Mouse (Mus musculus): Measurements from ENCODE around the gene Tacr1.
A peak's percentile ranks its signal among the peaks of the same experiment; 100 is the strongest.
"Not testable (repeated sequence)": the region's sequence is repeated elsewhere in the genome, so short reads cannot be mapped to it uniquely, and the experiment has no call there.

Gene Tacr1

DNA sequence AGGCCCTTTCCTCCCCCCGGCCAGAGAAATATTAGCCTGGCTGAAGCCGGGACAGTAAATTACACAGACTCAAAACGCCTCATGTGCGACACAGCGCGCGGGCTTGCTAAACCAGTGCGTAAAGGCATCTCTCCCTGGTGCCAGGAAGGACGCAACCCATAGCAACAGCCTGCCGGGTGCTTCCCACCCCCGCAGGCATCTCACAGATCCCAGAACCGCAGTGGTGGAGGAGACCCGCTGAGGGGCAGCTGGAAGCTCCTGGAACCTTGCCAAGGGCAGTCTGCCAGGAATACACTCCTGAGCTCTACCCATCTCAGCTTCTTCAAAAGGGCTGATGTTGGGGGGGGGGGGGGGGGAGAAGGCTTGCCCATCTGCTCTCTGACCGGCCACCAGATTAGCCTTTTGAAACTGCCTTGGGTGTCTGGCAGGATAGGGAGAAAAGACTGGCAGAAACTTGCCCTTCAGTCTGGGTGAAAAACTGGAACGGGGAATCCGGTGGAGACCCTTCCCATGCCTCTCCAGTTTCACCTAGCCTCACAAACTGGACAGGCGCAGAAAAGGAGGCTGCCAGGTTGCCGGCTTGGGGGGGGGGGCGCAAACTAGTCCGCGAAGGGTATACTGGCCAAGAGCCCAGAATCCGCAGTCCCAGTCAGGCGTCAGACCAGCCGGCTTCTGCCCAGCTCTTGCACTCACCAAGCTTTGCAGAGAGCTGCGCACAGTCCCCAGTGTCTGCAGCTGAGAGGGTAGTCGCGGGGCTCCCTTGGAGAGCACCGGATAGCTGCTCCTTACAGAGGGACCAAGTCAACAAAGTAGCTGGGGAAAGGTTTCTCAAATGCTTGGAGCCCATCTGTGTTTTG is at the start of gene Tacr1:
Tacr1 (plus strand) TSS at position 740 of the 857 bp plus-strand sequence.
- DNase-seq, result peak; percentile 84

DNA sequence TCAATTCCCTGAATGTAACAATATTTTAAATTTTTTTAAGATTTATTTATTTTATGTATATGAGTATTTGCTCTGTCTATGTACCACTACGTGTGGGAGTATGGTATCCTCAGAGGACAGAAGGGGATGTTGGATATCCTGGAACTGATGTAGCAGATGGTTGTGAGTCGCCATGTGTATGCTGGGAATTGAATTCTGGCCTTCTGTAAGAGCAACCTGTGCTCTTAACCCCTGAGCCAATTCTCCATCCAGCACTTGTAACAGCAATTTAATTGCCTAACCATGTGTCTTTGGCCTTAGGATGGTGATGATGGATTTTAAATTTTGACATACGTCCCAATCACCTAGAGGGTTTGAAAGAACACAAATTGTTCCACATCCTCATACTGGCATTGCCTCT is 26.0 kb upstream of the Tacr1 start:
- no peak for DNase-seq

DNA sequence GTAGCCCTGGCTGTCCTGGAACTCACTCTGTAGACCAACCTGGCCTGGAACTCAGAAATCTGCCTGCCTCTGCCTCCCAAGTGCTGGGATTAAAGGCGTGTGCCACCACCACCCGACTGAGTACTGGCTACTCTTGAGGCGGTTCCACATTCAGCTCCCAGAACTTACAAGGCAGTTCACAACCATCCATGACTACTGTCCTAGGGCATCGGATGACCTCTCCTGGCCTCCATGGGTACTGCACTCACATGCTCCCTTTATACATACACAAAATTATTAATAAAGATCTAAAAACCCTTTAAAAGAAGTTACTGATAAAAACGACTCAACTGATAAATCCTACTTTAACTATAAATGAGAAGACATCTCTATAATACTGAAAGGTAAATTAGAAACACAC is 18.6 kb upstream of the Tacr1 start:
- no peak for DNase-seq

DNA sequence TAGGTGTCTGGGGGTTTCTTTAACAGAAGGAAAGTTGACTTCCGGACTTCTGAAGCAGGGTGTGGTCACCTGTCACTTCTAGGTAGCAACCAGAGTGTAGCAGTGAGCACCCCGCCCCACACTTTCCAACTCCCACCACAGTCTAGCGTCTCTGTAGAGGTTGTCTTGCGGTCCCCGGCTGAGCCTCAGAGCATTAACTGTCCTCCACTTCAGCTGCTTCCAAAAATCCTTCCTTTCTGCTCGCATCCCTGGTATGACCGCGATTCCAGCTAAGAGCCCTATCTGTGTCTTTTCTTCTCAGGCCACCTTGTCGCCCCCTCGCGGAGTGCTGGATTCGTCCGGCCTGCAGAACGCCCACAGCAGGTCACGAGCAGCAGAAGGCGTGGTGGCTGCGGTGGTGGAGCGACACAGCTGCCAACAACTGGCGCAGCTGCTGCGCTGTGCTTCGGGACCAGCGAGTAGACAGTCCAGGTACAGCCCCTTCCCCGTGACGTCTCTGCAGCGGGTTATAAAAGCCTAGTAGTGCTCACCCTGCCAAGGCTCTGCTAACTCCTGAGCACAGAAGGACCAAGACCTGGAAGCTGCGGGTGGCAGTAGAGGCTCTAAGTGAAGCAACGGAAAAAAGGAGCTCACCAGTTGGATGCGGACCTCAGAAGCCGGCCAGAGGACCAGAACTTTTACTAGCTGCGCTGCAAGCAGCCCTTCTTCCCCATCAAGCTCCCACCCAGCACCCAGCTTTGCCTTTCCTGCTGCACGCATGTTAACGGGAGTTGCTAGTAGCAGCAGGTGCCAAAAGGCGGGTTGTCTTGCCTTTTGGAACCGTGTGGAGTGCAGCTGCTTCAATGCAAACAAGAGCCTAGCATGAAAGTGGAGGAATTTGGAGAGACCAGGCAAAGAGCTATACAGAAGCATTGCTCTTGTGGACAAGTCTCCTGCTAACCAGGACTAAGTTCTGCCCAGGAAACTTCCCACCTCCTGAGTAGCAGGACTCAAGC is 664 bp downstream of the Tacr1 start:
- DNase-seq, result peak; percentile 48

DNA sequence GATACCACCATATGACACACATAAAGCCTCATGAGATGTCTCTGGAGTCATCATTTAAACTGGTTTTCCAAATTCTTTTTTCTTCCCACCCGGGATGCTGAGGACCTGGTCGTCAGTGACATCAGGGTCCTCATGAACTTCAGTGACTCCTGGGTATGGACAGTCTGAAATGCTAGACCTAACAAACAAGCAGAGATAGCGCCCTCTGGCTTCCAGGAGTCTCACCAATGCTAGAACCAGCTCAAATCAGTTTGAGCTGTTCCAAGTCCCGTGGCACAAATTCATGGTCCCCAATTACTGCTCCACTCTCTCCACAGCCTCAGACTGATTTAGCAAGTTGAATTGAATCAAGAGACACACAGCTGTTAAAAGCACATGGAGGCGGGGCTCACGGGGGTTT is 16.2 kb downstream of the Tacr1 start:
- peak; percentile 12 for DNase-seq

DNA sequence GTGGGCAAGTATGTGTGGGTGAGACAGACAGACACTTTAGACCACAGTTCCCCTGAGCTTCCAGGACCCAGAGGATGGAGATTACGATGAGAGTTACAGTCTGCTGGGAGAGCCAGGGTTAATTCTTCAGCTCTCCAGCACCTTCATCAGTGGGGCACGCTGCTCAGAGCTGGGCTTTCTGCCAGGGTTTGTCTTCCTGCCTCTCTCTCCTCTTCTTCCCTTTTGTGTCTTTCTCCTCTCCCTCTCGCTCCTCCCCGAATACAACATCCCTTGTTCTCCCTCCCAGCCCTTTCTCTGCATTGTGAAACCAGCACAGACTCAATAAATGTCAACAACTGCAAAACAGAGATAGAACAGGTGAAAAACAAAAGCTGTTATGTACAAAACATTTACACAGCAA is 18.1 kb downstream of the Tacr1 start:
- DNase-seq, result no peak

DNA sequence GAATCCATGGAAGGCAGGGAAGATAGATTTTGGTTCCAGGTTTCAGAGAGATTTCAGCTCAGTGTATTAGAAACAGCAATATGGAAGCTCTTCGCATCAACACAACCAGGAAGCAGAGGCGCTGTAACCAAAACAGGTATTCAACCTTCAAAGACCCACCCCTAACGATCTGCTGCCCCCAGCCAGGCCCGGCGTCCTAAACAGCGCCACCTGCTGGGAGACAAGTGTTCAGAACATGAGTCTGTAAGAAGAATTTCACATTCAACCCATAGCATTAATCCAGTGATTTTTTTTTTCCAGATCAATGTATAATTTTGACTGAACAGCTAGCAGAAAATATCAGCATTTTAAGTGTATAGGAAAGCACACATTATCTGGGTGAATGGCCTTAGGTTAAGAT is 26.8 kb downstream of the Tacr1 start:
- no peak for DNase-seq

DNA sequence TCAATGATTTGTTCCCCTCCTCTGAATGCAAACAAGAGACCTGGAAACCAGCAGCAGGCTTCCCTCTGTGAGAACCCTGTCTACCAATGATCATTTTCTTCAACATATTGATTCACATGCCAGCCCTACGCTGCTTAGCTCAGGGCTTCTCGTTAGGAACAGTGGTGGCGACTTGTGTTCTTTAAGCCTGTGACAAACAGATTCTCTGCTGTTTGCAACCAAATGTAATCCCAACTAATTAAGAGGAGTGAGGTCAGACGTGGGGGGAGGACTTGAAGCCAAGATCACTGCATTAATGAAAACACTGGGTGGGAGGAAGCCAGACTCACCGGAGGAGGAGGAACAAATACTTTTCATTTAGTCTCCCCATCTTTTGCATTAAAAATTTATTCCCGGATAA is 27.6 kb downstream of the Tacr1 start:
- no peak for DNase-seq

DNA sequence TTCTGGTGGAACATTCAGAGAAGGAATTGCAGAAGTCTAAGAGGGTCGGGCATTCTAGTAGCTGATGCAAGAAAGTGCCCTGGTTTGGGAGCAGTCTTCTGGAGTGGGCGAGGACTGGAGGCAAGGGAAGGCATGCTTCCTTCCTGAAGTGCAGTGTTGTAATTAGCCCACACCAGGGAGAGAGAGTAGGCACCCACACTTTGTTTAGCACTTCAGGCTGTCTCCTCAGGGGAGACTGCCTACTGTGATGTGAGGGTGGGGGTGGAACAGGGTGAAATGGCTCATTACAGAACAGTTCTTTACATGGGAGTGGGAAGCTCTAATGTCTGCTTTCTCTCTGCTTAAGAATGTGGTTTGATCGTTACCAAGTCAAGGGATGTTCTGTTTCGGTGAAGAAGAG is 35.0 kb downstream of the Tacr1 start:
- DNase-seq, result no peak

DNA sequence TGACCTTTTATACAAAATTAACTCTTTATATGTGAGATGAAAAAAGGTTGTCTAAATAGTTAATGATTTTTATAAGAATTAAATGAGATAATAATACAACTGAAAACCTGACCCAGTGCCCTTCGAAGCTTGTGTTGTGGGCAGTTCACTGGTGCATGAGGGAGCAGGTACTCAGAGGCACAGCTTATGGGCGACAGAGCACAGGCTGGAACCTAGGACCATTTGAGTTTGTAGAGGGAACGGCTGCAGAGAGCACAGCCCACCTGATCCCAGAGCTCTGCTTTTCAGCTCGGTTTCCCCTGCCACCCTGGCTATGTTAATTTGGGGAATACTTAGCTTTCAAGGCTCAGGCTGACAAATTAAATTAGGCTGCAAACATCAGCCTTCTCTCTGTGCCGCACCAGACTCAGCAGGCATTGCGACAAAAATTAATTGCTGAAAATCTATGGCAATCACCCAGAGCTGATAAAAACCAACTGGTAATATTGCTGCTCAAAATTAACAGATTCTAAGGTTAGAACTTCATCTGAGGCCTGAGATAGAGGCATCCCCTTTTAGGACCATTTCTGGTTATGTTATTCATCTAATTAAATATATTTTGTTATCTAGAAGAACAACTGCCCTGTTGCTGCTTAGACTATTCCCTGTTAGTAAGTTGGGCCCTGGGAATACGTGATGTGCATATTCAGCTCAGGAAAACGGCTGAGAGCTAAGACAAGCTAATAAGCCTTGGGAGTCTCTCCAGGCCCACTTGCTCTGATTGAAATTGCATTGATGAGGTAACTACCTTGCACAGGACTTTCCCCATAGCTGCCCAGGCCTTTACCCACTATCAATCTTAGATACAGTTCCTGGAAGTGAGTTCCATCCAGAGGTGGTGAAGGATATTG is 50.3 kb downstream of the Tacr1 start:
- not testable (repeated sequence) for DNase-seq

DNA sequence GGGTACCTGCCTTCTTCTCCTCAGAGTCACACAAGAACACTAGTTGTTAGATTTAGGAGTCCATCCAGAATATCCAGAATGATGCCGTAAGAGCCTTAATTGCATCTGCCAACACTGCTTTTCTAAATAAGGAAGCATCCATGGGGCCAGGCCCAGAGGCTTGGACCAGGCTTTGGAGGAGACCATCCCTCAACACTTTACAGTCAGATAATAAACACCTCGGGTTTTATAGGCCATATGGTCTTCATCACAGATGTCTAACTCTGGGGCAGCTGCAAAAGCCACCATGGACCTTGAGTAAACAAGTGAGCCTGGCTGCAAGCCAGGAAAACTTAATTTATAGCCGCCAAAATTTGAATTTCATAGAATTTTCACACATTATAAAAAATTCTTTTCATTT is 53.1 kb downstream of the Tacr1 start:
- no peak for DNase-seq

DNA sequence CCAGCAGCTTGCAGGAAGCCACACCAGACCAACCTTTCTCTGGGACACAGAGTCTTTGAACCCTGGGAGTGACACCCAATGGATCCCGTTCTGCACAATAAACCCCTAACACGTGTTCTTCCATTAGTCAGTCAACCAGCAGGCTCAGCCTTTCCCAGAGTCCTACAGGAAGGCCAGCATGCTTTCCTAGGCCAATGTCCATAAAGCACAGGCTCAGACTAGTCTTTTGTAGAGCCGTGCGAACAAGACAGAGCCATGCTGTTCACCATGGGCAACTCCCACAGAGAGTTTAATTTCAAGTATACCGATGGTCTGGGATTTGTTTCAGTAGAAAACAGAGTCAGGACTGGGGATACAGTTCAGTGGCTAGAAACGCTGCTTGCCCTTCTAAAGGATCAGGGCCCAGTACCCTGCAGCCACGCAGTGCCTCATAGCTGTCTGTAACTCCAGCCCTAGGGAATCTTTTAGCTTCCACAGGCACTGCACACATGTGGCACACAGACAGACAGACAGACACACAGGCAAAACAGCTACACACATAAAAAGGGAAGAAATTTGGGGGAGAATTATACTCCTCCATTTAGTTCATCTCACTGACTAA is 55.1 kb downstream of the Tacr1 start:
- DNase-seq, result no peak

DNA sequence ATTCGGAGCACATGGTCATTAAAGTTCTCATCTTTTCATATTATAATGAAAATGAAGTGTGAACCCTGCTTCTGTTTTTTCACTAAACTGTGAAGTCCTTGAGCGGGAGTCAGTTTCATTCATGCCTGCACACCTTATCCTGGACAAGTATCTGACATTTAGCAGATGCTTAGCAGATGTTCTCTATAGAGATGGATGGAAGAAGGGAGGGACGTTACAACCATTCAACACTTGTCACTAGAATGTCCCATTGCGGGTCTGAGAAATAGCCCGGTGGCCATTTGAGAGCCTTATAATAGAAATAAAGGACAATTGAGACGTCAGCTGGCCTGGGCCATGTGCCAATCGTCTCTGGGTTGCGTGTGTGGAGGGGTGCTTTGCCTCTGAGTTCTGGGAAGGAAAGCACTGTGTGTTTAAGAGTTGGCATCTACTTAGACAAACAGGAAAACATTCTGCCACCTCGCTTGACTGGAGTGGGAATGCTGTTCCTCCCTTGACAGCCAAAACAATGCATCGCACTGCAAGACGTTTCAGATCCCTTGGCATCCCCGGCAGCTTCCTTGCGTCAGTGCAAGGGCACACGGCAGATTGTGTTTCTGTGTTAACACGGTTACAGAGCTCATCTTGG is 56.7 kb downstream of the Tacr1 start:
- no peak for DNase-seq

DNA sequence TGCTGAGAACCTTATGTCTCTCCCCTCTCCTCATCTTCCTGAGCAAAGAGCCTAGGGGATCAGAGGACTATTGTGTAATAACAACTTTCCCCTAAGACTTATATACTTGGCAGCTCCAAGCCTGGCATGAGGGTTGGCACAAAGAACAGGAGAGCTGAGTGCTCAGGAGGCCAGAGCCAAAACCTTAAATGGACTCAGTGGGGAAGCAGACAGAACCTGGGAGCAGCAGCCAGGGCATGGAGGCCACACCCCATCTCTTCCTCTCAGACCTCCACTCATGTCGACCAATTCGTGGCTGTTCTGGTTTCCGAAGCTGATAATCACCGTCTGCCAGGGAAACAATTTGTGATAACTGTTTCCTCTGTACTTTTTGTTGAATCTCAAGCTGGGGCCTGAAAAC is 61.0 kb downstream of the Tacr1 start:
- DNase-seq, result no peak

DNA sequence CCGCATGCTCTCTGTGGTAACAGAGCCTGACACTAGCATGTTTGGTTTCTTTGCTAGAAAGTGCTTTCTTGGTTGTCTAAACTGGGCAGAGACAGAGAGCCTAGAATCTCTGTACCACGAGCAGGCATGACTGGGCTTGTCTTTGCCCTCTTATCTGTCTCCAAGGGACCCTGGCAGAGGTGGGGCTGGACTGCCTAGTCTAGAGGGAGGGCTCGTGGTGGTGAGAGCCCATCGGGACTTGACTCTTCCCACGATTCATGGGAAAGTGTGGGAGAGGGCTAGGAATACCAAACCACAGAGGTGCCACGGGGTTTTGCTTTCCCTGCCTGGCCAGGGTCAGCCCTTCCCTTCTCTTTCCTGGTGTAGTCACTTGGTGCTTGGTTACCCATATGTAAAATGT is 72.3 kb downstream of the Tacr1 start:
- no peak for DNase-seq

DNA sequence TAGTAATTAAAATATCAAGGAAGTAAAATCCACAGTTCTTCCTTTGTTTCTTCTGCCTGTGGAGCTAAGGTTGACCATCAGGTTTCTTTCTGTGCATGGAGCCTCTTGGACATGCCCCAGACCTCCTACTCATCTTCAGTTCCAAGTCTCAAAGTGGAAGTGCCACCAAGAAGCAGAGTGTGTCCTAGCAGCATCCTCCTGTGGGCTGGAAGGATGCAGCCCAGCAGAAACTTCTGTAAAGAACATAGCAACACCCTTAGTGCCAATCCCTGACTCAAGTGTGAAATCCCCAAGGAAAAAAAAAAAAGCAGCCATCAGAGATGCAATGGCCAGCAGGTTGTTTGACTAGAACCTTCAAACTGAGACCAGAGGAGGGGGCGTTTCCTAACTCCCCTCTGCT is 81.7 kb downstream of the Tacr1 start:
- no peak for DNase-seq

DNA sequence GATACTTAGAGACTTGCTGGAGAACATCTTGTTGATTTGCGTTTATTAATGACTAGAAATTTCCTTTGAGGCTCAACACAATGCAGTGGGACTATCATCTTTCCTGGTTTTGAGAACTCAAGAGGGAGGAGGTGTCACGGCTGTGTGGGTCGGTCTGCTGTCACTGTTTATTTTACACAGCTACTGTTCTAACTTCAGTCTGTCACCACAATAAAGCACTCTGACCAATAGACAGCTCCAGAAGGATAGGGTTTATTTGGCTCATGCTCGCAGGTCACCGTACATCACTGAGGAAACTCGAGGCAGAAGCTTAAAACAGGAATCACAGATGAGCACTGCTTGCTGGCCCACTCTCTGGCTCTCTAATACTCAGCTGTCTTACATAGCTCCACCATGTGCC is 92.3 kb downstream of the Tacr1 start:
- no peak for DNase-seq

DNA sequence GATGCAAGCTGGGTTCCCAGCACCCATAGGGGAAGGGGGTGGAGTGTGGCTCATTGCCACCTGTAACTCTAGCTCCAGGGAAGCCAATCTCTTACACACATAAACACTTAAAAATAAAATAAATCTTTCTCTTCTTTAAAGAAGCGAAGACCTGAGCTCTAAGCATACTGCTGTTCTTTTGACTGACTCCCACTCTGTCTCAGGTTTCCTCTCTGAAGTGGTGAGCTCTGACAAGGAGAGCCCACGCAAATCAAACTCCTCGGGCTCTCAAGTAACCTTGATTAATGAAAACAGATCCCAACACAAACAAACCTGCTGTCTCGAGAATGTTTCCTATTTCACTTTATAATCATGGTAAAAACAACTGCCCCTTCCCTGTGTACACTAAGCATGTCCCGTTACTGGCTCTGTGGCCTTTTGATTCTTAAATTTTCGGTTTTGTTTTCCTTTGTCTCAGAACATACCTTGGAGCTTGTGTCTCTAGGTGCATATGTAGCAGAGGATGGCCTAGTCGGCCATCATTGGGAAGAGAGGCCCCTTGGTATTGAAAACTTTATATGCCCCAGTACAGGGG is 108.8 kb downstream of the Tacr1 start:
- DNase-seq, result no peak

DNA sequence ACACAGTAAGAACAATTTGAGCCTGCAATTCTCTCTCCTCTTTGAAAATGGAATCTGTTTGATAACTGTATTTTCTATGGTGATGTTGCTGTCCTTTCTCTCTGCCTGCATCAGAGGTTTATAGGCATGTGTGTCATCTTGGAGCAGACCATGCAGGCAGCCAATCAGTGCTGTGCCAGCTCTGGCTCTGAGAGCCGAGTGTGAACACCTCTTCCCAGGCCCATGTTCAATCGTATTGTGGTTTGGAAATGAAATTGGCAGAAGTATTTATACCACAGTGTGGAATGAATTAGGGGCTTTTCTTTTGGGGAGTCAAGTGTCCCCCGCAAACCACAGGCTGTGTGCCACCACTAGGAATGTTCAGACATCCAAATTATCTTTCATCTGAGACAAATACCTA is 117.5 kb downstream of the Tacr1 start:
- no peak for DNase-seq

DNA sequence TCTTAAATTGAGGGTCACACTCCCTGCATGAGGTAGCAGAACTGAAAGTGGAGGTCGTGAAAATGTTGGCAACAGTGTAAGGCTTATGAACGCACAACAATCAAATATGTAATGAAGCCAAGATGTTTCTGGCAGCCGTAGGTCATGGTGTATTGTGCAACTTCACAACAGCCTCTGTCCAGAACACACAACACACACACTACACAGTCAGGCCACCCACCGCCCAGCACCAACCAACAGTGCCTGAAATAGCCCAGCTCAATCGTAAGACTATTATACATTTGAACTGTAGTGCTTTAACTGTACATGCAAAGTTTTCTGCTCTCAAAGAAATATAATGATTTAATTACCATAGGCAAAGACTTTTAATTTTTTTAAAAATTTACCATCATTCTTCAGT is 120.4 kb downstream of the Tacr1 start:
- DNase-seq, result no peak

DNA sequence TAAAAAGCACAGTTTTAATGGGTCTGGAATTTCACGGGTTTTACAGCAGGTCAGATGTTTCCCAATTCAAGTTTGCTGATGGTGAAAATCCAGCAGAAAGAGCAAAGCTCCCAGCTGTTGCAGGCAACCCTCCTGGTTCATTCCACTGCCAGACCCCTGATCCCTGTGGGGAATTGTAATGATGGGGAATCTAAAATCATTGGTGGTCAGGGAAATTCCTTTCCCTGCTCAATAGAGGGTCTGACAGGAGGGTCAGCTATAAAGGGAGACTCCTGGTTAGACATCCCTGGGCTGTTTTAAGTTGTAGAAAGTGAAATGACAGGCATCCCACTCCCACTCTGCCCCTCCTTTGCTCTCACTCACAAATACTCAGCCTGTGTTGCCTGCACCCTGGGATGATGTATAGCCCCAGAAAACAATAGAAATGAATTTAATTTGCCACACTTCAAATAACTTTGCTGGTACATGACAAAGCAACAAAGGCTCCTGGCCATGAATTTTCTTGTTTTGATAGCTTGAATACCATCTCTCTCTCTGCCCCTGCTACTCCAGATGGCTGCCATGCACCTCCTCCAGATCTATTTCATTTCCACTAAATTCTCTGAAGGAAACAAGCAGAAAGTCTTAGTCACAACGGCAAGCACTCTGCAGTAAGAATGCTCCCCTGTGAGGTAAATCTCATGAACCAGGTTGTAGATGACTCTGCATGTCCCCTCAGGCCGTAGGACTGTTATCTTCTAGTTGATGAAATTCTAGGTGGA is 123.2 kb downstream of the Tacr1 start:
- DNase-seq, result no peak
